Mouse (Mus musculus) heart, embryonic 12.5 days (tissue): ENCODE measurements around the gene Popdc2. TPM values are rescaled to one million over a fixed set of nuclear protein-coding genes. Genes with fewer than 3 reads are reported as not detected.

Source experiments
- ATAC-seq: fragments of 200-750 bp; cut with Nextera tagmentation; 2 replicates; pipeline ENCODE4 v1.8.0; 2017; ENCODE audit warnings: moderate TSS enrichment, moderate library complexity; ENCODE audit not compliant: insufficient number of reproducible peaks, low FRiP score
- H3K27ac ChIP-seq: fragments of 300-500 bp; sonication (generic); 2 replicates; pipeline ENCODE4 v1.5.1; 2016; ENCODE audit warnings: mild to moderate bottlenecking, moderate library complexity; ENCODE audit not compliant: poor library complexity, severe bottlenecking
- H3K27me3 ChIP-seq: fragments of 300-500 bp; sonication (generic); replicated peaks from 2 replicates; pipeline ENCODE4 v1.6.1; 2016; ENCODE audit warnings: mild to moderate bottlenecking, moderate library complexity
- H3K36me3 ChIP-seq: fragments of 300-500 bp; sonication (generic); 2 replicates; pipeline ENCODE4 v1.6.1; 2016; ENCODE audit warnings: mild to moderate bottlenecking, moderate library complexity
- H3K4me1 ChIP-seq: fragments of 300-500 bp; sonication (generic); replicated peaks from 2 replicates; pipeline ENCODE4 v1.6.1; 2016; ENCODE audit warnings: mild to moderate bottlenecking
- H3K4me2 ChIP-seq: fragments of 300-500 bp; sonication (generic); 2 replicates; pipeline ENCODE4 v1.6.1; 2016; ENCODE audit warnings: mild to moderate bottlenecking, moderate library complexity
- H3K4me3 ChIP-seq: fragments of 300-500 bp; sonication (generic); 2 replicates; pipeline ENCODE4 v1.5.1; 2016; ENCODE audit warnings: mild to moderate bottlenecking
- H3K9ac ChIP-seq: fragments of 300-500 bp; sonication (generic); 2 replicates; pipeline ENCODE4 v1.6.1; 2016; ENCODE audit warnings: mild to moderate bottlenecking, moderate library complexity
- H3K9me3 ChIP-seq: fragments of 300-500 bp; sonication (generic); replicated peaks from 2 replicates; pipeline ENCODE4 v1.6.1; 2016; ENCODE audit warnings: mild to moderate bottlenecking, moderate library complexity
- WGBS: fragments of 180-500 bp; shearing (Covaris S2); methylation state at CpG from one replicate; pipeline ENCODE4 v1.1.7; 2016; 5-methylcytosine and 5-hydroxymethylcytosine counted together
- polyA plus RNA-seq: library from polyadenylated mRNA; unstranded; fragments of >200 nt; fragmentation: Nextera tagmentation; extraction: Ambion mirVana; gene quantifications from 2 replicates; pipeline ENCODE4 v1.2.1, GENCODE M21; 2016

Popdc2 gene
- polyA plus RNA-seq, 1 experiment from 2014 or later, result 308 TPM

- Histone ChIP-seq H3K36me3 (peaks cover 57% of the 10 kb centered on the region), H3K4me3 (peak overlapping the region; percentile 26; the same call in 1 of the 2 replicates), H3K9ac (peak overlapping the region; percentile 51), H3K27ac (peak overlapping the region; percentile 35), H3K4me1 (peaks cover 56% of the 10 kb centered on the region), H3K4me2 (peak overlapping the region; percentile 55), H3K27me3 (no peaks in the 10 kb centered on the region), H3K9me3 (no peaks in the 10 kb centered on the region)
- WGBS, result 73% methylated on average over 7 of the region's 7 CpGs
- ATAC-seq, result no peak
Observed at GRCm38 (mm10) chr16:38369000-38369399, 7.0 kb downstream of the Popdc2 start.

GRCm38 (mm10) chr16:38369431-38369830, 7.4 kb downstream of the Popdc2 start:
- WGBS, result 79% methylated on average over 8 of the region's 8 CpGs
- Histone ChIP-seq H3K4me3 (peak overlapping the region; percentile 5; the same call in 1 of the 2 replicates), H3K4me2 (peak overlapping the region; percentile 55), H3K9me3 (no peaks in the 10 kb centered on the region), H3K27ac (peak overlapping the region; percentile 35), H3K36me3 (peaks cover 61% of the 10 kb centered on the region), H3K4me1 (peaks cover 60% of the 10 kb centered on the region), H3K27me3 (no peaks in the 10 kb centered on the region), H3K9ac (peak overlapping the region; percentile 51; the same call in 1 of the 2 replicates)
- no peak for ATAC-seq

GRCm38 (mm10) chr16:38369992-38370484, 8.0 kb downstream of the Popdc2 start:
- Histone ChIP-seq H3K9ac (peak overlapping the region; percentile 51), H3K36me3 (peaks cover 67% of the 10 kb centered on the region), H3K9me3 (no peaks in the 10 kb centered on the region), H3K4me2 (peak overlapping the region; percentile 55), H3K4me1 (peaks cover 66% of the 10 kb centered on the region), H3K4me3 (no peak overlapping the region), H3K27me3 (no peaks in the 10 kb centered on the region), H3K27ac (peak overlapping the region; percentile 78; the same call in 1 of the 2 replicates)
- no peak for ATAC-seq
- 77% methylated on average over 4 of the region's 4 CpGs for WGBS

- H3K27ac ChIP-seq, result peak overlapping the region; percentile 78
- peak overlapping the region; percentile 55; the same call in 1 of the 2 replicates for H3K4me2 ChIP-seq
- no peak overlapping the region for H3K4me3 ChIP-seq
- no peaks in the 10 kb centered on the region for H3K9me3 ChIP-seq
- 74% methylated on average over 8 of the region's 8 CpGs for WGBS
- H3K9ac ChIP-seq, result peak overlapping the region; percentile 51
- peaks cover 74% of the 10 kb centered on the region for H3K4me1 ChIP-seq
- ATAC-seq, result no peak
- H3K36me3 ChIP-seq, result peaks cover 69% of the 10 kb centered on the region
- no peaks in the 10 kb centered on the region for H3K27me3 ChIP-seq
Observed at GRCm38 (mm10) chr16:38370633-38371374, 8.8 kb downstream of the Popdc2 start.

- WGBS, result 63% methylated on average over 15 of the region's 15 CpGs
- H3K36me3 ChIP-seq, result peaks cover 79% of the 10 kb centered on the region
- peaks cover 82% of the 10 kb centered on the region for H3K4me1 ChIP-seq
- ATAC-seq, result peak; percentile 92
- H3K4me2 ChIP-seq, result peak overlapping the region; percentile 28
- H3K9ac ChIP-seq, result peak overlapping the region; percentile 30; the same call in 1 of the 2 replicates
- no peaks in the 10 kb centered on the region for H3K9me3 ChIP-seq
- no peaks in the 10 kb centered on the region for H3K27me3 ChIP-seq
- H3K27ac ChIP-seq, result peak overlapping the region; percentile 78
- peak overlapping the region; percentile 16 for H3K4me3 ChIP-seq
Observed at GRCm38 (mm10) chr16:38371705-38372296, 9.8 kb downstream of the Popdc2 start.

- H3K27ac ChIP-seq, result no peak overlapping the region
- peaks cover 90% of the 10 kb centered on the region for H3K36me3 ChIP-seq
- no peak overlapping the region for H3K4me3 ChIP-seq
- H3K27me3 ChIP-seq, result no peaks in the 10 kb centered on the region
- no peak overlapping the region for H3K9ac ChIP-seq
- H3K4me2 ChIP-seq, result peak overlapping the region; percentile 37
- no peaks in the 10 kb centered on the region for H3K9me3 ChIP-seq
- no peak for ATAC-seq
- peaks cover 82% of the 10 kb centered on the region for H3K4me1 ChIP-seq
- WGBS, result 68% methylated on average over 4 of the region's 4 CpGs
Observed at GRCm38 (mm10) chr16:38372876-38373275, 10.9 kb downstream of the Popdc2 start.

- H3K27ac ChIP-seq, result no peak overlapping the region
- ATAC-seq, result no peak
- no peak overlapping the region for H3K9ac ChIP-seq
- H3K9me3 ChIP-seq, result no peaks in the 10 kb centered on the region
- WGBS, result 71% methylated on average over 10 of the region's 10 CpGs
- H3K4me3 ChIP-seq, result no peak overlapping the region
- H3K4me1 ChIP-seq, result peaks cover 79% of the 10 kb centered on the region
- H3K27me3 ChIP-seq, result no peaks in the 10 kb centered on the region
- peaks cover 91% of the 10 kb centered on the region for H3K36me3 ChIP-seq
- peak overlapping the region; percentile 37 for H3K4me2 ChIP-seq
Observed at GRCm38 (mm10) chr16:38373439-38373838, 11.4 kb downstream of the Popdc2 start.

- 79% methylated on average over 16 of the region's 16 CpGs for WGBS
- no peak for ATAC-seq
- no peak overlapping the region for H3K4me3 ChIP-seq
- H3K9me3 ChIP-seq, result no peaks in the 10 kb centered on the region
- H3K36me3 ChIP-seq, result peaks cover 94% of the 10 kb centered on the region
- H3K27me3 ChIP-seq, result no peaks in the 10 kb centered on the region
- peaks cover 74% of the 10 kb centered on the region for H3K4me1 ChIP-seq
- no peak overlapping the region for H3K27ac ChIP-seq
- no peak overlapping the region for H3K9ac ChIP-seq
- H3K4me2 ChIP-seq, result peak overlapping the region; percentile 37
Observed at GRCm38 (mm10) chr16:38373941-38374340, 11.9 kb downstream of the Popdc2 start.

- Histone ChIP-seq H3K36me3 (peaks cover 90% of the 10 kb centered on the region), H3K4me2 (peak overlapping the region; percentile 37), H3K9ac (peak overlapping the region; percentile 39), H3K9me3 (no peaks in the 10 kb centered on the region), H3K4me3 (peak overlapping the region; percentile 10; the same call in 1 of the 2 replicates), H3K27me3 (no peaks in the 10 kb centered on the region), H3K27ac (0 out of 2 replicates have a peak overlapping the region, but pooled peaks have one; percentile 12), H3K4me1 (peaks cover 68% of the 10 kb centered on the region)
- WGBS, result 68% methylated on average over 10 of the region's 10 CpGs
- ATAC-seq, result no peak
Observed at GRCm38 (mm10) chr16:38374379-38375140, 12.6 kb downstream of the Popdc2 start.

- Histone ChIP-seq H3K4me3 (peak overlapping the region; percentile 10; the same call in 1 of the 2 replicates), H3K27me3 (no peaks in the 10 kb centered on the region), H3K9me3 (no peaks in the 10 kb centered on the region), H3K9ac (peak overlapping the region; percentile 39), H3K27ac (0 out of 2 replicates have a peak overlapping the region, but pooled peaks have one; percentile 12), H3K36me3 (peaks cover 84% of the 10 kb centered on the region), H3K4me2 (peak overlapping the region; percentile 37), H3K4me1 (peaks cover 64% of the 10 kb centered on the region)
- ATAC-seq, result no peak
- WGBS, result 41% methylated on average over 7 of the region's 7 CpGs
Observed at GRCm38 (mm10) chr16:38375182-38375581, 13.2 kb downstream of the Popdc2 start.
